Mouse (Mus musculus): ENCODE measurements at regions not wholly inside any gene's neighbourhood (a gene's known extent, or its start where the extent isn't known, plus 50 kb on each side); places are given as distances from the start of the nearest gene placed in this dataset.

GRCm38 (mm10) chr8:15244770-15245485, 199.1 kb upstream of the BB014433 start:
- DNase-seq = no peak

GRCm38 (mm10) chr8:15235410-15235809, 189.5 kb upstream of the BB014433 start:
- DNase-seq = no peak

- no peak for DNase-seq
These were observed 187.4 kb upstream of the BB014433 start for GRCm38 (mm10) chr8:15233241-15233640.

GRCm38 (mm10) chr8:15230217-15230616, 184.3 kb upstream of the BB014433 start:
- no peak for DNase-seq

- peak; percentile 68 for DNase-seq
These were observed 175.5 kb upstream of the BB014433 start for GRCm38 (mm10) chr8:15221211-15221912.

- DNase-seq = no peak
These were observed 164.1 kb upstream of the BB014433 start for GRCm38 (mm10) chr8:15209856-15210521.

GRCm38 (mm10) chr8:15201556-15201955, 155.7 kb upstream of the BB014433 start:
- no peak for DNase-seq

- DNase-seq = no peak
These were observed 144.8 kb upstream of the BB014433 start for GRCm38 (mm10) chr8:15190708-15191107.

- peak; percentile 16 for DNase-seq
These were observed 143.3 kb upstream of the BB014433 start for GRCm38 (mm10) chr8:15189079-15189612.

All from embryo, embryonic 11 days (tissue).